Mouse (Mus musculus) midbrain, postnatal 0 days (tissue): Measurements from ENCODE around the gene Kansl1. TPM values are rescaled to one million over a fixed set of nuclear protein-coding genes. Genes with fewer than 3 reads are reported as not detected.

Experiments used
- ATAC-seq: fragments of 200-750 bp; cut with Nextera tagmentation; 2 replicates; pipeline ENCODE4 v1.8.0; 2017; ENCODE audit warnings: moderate number of reproducible peaks, mild to moderate bottlenecking, moderate TSS enrichment, moderate library complexity; ENCODE audit not compliant: low FRiP score
- DNase-seq: peaks from one replicate; pipeline ENCODE4 v3.0.0-alpha.2; 2015; ENCODE audit warnings: low spot score
- H3K27ac ChIP-seq: fragments of 300-500 bp; sonication (generic); 2 replicates; pipeline ENCODE4 v1.5.1; 2014; ENCODE audit warnings: low read depth, mild to moderate bottlenecking, low read length, mixed read lengths
- H3K27me3 ChIP-seq: fragments of 300-500 bp; sonication (generic); 2 replicates; pipeline ENCODE4 v1.6.1; 2014; ENCODE audit warnings: low read length, control low read depth, mixed read lengths; ENCODE audit not compliant: insufficient read depth
- H3K36me3 ChIP-seq: fragments of 300-500 bp; sonication (generic); 2 replicates; pipeline ENCODE4 v1.6.1; 2014; ENCODE audit warnings: low read length, control low read depth, mixed read lengths; ENCODE audit not compliant: insufficient read depth
- H3K4me1 ChIP-seq: fragments of 300-500 bp; sonication (generic); 2 replicates; pipeline ENCODE4 v1.6.1; 2014; ENCODE audit warnings: mild to moderate bottlenecking, control low read depth, antibody characterized with exemption, low read length, mixed read lengths; ENCODE audit not compliant: insufficient read depth
- H3K4me2 ChIP-seq: fragments of 300-500 bp; sonication (generic); 2 replicates; pipeline ENCODE4 v1.6.1; 2014; ENCODE audit warnings: low read depth, mild to moderate bottlenecking, low read length, mixed read lengths; ENCODE audit not compliant: poor library complexity, severe bottlenecking
- H3K4me3 ChIP-seq: fragments of 300-500 bp; sonication (generic); 2 replicates; pipeline ENCODE4 v1.5.1; 2014; ENCODE audit warnings: low read depth, mild to moderate bottlenecking, low read length, moderate library complexity
- H3K9ac ChIP-seq: fragments of 300-500 bp; sonication (generic); replicated peaks from 2 replicates; pipeline ENCODE4 v1.6.1; 2014; ENCODE audit warnings: mild to moderate bottlenecking, low read length, moderate library complexity, mixed read lengths; ENCODE audit not compliant: poor library complexity, severe bottlenecking
- H3K9me3 ChIP-seq: fragments of 300-500 bp; sonication (generic); 2 replicates; pipeline ENCODE4 v1.6.1; 2016; ENCODE audit warnings: low read length, control low read depth
- CTCF ChIP-seq: IDR thresholded peaks from 2 replicates; pipeline ENCODE4 v1.5.1; 2016; ENCODE audit warnings: antibody characterized with exemption, mild to moderate bottlenecking
- WGBS: fragments of 180-500 bp; shearing (Covaris S2); extraction: QIAGEN DNeasy Blood & Tissue Kit; methylation state at CpG from one replicate; pipeline ENCODE4 v1.1.7; 2014; 5-methylcytosine and 5-hydroxymethylcytosine counted together
- polyA plus RNA-seq: library from polyadenylated mRNA; unstranded; fragments of >200 nt; fragmentation: Nextera tagmentation; extraction: Ambion mirVana; gene quantifications from 2 replicates; pipeline ENCODE4 v1.2.1, GENCODE M21; 2015
- total RNA-seq: library from RNA; depleted of rRNA; stranded (reverse); fragments of >200 nt; gene quantifications from 2 replicates; pipeline ENCODE4 v1.2.3, GENCODE M21; 2014

The Kansl1 gene
- total and polyA plus RNA-seq, 2 experiments from 2014 or later: 22.0 to 82.3 TPM

DNA sequence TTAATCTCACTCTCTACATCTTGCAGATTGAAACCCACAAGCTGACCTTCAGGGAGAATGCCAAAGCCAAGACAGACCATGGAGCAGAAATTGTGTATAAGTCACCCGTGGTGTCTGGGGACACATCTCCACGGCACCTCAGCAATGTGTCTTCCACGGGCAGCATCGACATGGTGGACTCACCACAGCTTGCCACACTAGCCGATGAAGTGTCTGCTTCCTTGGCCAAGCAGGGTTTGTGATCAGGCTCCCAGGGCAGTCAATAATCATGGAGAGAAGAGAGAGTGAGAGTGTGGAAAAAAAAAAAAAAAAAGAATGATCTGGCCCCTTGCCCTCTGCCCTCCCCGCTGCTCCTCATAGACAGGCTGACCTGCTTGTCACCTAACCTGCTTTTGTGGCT is 140.7 kb downstream of the Kansl1 start:
- 89% methylated on average over 6 of the region's 6 CpGs for WGBS
- H3K9me3 ChIP-seq: no peaks in the 10 kb centered on the region
- H3K4me2 ChIP-seq: no peak overlapping the region
- no peak overlapping the region for H3K4me3 ChIP-seq
- H3K27me3 ChIP-seq: no peaks in the 10 kb centered on the region
- no peaks in the 10 kb centered on the region for H3K4me1 ChIP-seq
- peaks cover 25% of the 10 kb centered on the region for H3K36me3 ChIP-seq
- ATAC-seq: no peak
- TF ChIP-seq CTCF: no peak
- H3K9ac ChIP-seq: no peak overlapping the region
- DNase-seq: no peak
- H3K27ac ChIP-seq: no peak overlapping the region

DNA sequence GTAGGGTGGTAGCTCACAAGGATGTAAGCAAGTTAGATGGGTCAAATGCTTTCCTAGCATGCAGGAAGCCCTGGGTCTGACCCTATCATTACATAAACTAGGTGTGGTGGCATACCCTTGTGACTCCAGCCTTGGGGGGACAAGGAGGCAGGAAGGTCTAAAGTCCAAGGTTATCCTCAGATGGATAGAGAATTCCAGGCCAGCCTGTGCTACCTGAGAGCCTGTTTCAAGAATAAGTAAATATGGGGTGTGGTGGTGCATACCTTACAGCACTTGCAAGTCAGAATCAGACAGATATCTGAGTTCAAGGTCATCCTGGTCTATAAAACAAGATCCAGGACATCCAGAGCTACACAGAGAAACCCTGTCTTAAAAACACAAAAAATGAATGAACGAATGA is 141.2 kb downstream of the Kansl1 start:
- no peaks in the 10 kb centered on the region for H3K9me3 ChIP-seq
- ATAC-seq (no peak), DNase-seq (no peak)
- no peaks in the 10 kb centered on the region for H3K27me3 ChIP-seq
- WGBS: 96% methylated on average over 1 of the region's 1 CpGs
- no peak overlapping the region for H3K9ac ChIP-seq
- no peak for TF ChIP-seq CTCF
- H3K4me2 ChIP-seq: no peak overlapping the region
- H3K36me3 ChIP-seq: peaks cover 22% of the 10 kb centered on the region
- H3K4me3 ChIP-seq: no peak overlapping the region
- no peaks in the 10 kb centered on the region for H3K4me1 ChIP-seq
- no peak overlapping the region for H3K27ac ChIP-seq

DNA sequence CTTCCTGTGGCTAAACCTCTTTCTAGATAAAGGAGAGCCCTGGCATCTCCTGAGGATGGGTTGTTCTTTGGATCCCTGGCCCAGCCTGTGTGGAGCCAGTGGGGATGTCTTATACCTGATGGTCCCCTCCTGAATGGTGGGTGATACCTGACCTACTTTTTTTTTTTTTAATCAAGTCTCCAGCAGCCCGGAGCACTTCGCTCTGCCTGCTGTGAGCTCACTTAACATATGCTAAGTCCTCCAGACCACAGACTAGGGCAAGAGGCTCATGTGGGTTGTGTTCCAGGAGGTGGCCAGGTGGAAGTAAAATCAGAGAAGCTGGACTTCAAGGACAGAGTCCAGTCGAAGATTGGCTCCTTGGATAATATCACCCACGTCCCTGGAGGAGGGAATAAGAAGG is 146.5 kb downstream of the Kansl1 start:
- WGBS: 34% methylated on average over 4 of the region's 4 CpGs
- Histone ChIP-seq H3K36me3 (peaks cover 15% of the 10 kb centered on the region), H3K27ac (no peak overlapping the region), H3K4me1 (peaks cover 3% of the 10 kb centered on the region; the same call in 1 of the 2 replicates), H3K27me3 (no peaks in the 10 kb centered on the region), H3K9me3 (no peaks in the 10 kb centered on the region), H3K9ac (no peak overlapping the region), H3K4me2 (no peak overlapping the region), H3K4me3 (no peak overlapping the region)
- ATAC-seq: no peak
- no peak for TF ChIP-seq CTCF
- no peak for DNase-seq

DNA sequence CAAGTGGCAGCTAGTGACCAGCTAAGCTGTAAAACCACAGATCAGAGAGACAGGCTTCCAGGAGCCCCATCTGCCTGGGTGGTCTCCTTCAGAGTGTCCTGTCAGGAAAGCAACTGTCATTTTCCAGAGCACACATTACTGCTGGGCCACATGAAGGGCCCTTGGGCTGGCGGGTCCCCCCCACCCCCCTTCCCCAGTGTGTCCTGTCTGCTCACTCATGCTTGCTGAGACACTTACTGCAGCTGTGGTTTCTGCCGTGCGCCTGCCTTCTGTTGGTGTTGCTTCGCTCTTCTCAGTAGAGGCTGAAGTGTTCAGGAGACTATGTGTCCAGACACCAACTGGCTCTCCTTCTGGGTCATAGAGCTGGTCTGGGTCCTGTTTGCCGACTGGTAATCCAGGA is 148.2 kb downstream of the Kansl1 start:
- Histone ChIP-seq H3K27me3 (no peaks in the 10 kb centered on the region), H3K4me3 (no peak overlapping the region), H3K36me3 (peaks cover 20% of the 10 kb centered on the region), H3K27ac (peak overlapping the region; percentile 4; the same call in 1 of the 2 replicates), H3K9me3 (no peaks in the 10 kb centered on the region), H3K4me1 (peaks cover 3% of the 10 kb centered on the region; the same call in 1 of the 2 replicates), H3K4me2 (no peak overlapping the region), H3K9ac (no peak overlapping the region)
- TF ChIP-seq CTCF: no peak
- DNase-seq: no peak
- 51% methylated on average over 5 of the region's 5 CpGs for WGBS
- no peak for ATAC-seq

DNA sequence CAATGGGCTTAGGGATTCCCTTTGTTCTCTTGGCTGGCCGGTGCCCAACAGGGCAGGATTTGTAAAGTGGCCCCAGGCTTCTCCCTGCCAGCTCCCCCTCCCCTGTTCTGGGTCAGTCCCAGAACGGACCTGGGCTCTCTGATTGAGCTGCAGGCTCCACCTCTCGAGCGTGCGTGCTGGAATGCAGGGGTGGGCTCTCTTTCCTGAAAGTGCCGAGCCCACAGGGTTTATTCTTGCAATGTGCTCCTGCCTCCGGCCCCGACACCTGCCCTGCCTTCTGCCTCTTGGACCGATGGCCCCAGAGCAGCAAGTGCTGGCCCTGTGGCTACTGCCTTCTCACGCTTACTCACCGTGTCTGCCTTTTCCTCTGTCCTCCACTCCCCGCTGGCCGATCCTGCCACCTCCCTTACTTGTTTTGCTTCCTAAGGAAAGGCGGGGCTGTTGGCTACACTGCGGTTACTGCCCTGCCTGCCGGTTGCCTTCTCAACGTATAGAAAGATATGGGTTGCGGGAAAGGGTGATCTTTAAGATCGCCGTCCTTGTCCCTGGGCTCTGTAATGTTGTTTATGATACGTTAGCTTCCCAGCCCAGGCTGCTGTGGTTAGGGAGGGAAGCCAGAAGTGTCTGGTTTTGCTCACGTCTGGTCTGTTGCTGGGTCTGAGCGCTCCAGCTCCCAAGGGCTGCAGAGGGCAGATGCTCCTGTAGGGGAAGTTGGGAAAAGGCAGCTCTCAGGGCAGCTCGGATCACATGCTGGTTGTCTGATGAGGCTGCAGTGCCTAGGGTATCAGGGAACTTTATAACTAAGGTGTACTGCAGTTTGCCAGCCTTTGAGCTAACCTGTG is 149.5 kb downstream of the Kansl1 start:
- peaks cover 20% of the 10 kb centered on the region for H3K36me3 ChIP-seq
- no peak overlapping the region; the same call in 1 of the 2 replicates for H3K4me3 ChIP-seq
- WGBS: 5% methylated on average over 24 of the region's 24 CpGs
- H3K4me2 ChIP-seq: peak overlapping the region; percentile 44
- H3K27ac ChIP-seq: peak overlapping the region; percentile 51
- no peak; the same call in 1 of the 2 replicates for TF ChIP-seq CTCF
- H3K9me3 ChIP-seq: no peaks in the 10 kb centered on the region
- DNase-seq (peak; percentile 57), ATAC-seq (0 out of 2 replicates have a peak, but pooled peaks have one; percentile 35)
- no peak overlapping the region; the same call in 1 of the 2 replicates for H3K9ac ChIP-seq
- H3K4me1 ChIP-seq: peaks cover 3% of the 10 kb centered on the region; the same call in 1 of the 2 replicates
- no peaks in the 10 kb centered on the region for H3K27me3 ChIP-seq

DNA sequence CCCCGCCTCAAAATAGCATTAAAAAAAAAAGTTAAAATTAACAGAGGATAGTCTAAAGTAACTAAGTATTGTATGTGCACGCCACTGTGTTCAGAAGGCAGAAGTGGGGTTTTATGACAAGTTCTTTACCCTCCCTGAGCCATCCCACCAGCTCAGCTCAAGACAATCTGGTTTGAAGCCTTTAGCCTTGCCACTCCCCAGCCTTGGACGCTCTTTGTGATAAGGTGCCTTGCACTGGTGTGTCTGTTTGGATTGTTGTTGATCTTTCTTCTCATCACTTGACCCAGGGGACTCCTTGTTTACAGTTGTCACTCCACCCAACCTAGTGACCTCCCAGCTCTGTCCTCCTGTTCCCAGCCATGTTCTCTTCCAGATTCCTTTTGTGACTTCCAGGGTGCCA is 151.0 kb downstream of the Kansl1 start:
- DNase-seq: no peak
- Histone ChIP-seq H3K4me2 (no peak overlapping the region), H3K9ac (no peak overlapping the region), H3K9me3 (no peaks in the 10 kb centered on the region), H3K27ac (no peak overlapping the region), H3K4me1 (peaks cover 3% of the 10 kb centered on the region; the same call in 1 of the 2 replicates), H3K4me3 (no peak overlapping the region), H3K27me3 (no peaks in the 10 kb centered on the region), H3K36me3 (peaks cover 31% of the 10 kb centered on the region)
- no peak for ATAC-seq
- WGBS: 92% methylated on average over 3 of the region's 3 CpGs
- no peak for TF ChIP-seq CTCF
